23 mouse cellular contexts compared by ENCODE assay signal in the genomic region with DNA sequence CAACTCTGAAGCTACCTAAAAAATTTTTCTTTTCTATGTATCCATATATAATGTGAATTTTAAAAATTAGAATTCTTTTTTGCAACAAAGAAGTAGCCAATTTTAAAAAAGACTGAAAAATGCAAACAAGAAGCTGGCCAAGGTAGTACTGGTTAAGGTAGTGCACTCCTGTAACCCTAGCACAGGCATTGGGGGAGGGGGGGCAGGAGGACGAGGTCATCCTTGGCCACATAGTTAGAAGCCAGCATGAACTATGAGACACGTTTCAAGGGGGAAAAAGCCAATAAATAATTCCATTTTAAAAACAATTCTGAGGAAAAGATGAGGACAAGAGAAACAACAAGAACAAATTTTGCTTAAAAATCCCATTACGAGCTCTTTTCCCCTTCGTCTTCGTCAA. TPM values are rescaled to one million over a fixed set of nuclear protein-coding genes. Genes with fewer than 3 reads are reported as not detected.
DNase-seq lines count a peak whose midpoint lies in the region; ATAC-seq and TF ChIP-seq lines count a peak whose summit lies in the region.
"Had no signal": no experiment of that assay in that cellular context is flagged by ENCODE, and none has a peak within 500 bp of the region (broad histone marks: within the 10 kb centered on the region; RNA-seq: fewer than 3 reads in every experiment).

No protein-coding gene starts in this region.

- H3K9me3 ChIP-seq in liver, embryonic 11.5 days (ENCODE audit: control insufficient read depth, low read length): no peaks in the 10 kb centered on the region
- no peaks in the 10 kb centered on the region for H3K9me3 ChIP-seq in liver, postnatal 0 days (ENCODE audit: low read length)
- 0 out of 2 replicates have a peak, but pooled peaks cover 4% of the 10 kb centered on the region for H3K9me3 ChIP-seq in liver, embryonic 12.5 days (replicated peaks)
- H3K9me3 ChIP-seq in midbrain, postnatal 0 days (ENCODE audit: low read length): no peaks in the 10 kb centered on the region
- H3K9me3 ChIP-seq: G1E had no signal

- H3K4me3 ChIP-seq in liver, adult 2 months (ENCODE audit: insufficient read depth, low read depth, low read length): no peak overlapping the region
- no peak overlapping the region for H3K4me3 ChIP-seq in liver, embryonic 11.5 days (ENCODE audit: low read depth, low read length)
- no peak overlapping the region for H3K4me3 ChIP-seq in liver, postnatal 0 days (ENCODE audit: low read depth, low read length)
- H3K4me3 ChIP-seq in liver, embryonic 12.5 days: no peak overlapping the region
- no peak overlapping the region for H3K4me3 ChIP-seq in brown adipose tissue, adult 24 weeks (ENCODE audit: insufficient read depth, low read depth, low read length)
- no peak overlapping the region for H3K4me3 ChIP-seq in midbrain, postnatal 0 days (ENCODE audit: low read depth, low read length)

- H3K4me2 ChIP-seq in liver, embryonic 11.5 days: no peak overlapping the region
- H3K4me2 ChIP-seq in liver, postnatal 0 days (ENCODE audit: low read depth, low read length): no peak overlapping the region
- H3K4me2 ChIP-seq in liver, embryonic 12.5 days: no peak overlapping the region
- no peak overlapping the region for H3K4me2 ChIP-seq in midbrain, postnatal 0 days (ENCODE audit: low read depth, low read length, poor library complexity, severe bottlenecking)

- no peak for TF ChIP-seq CTCF in liver, adult 2 months (IDR thresholded peaks at IDR 0.05; ENCODE audit: low read depth, low read length)
- TF ChIP-seq CTCF in liver, postnatal 0 days (IDR thresholded peaks at IDR 0.05; ENCODE audit: low read depth): no peak
- TF ChIP-seq CTCF in midbrain, postnatal 0 days (IDR thresholded peaks at IDR 0.05): no peak

- peaks cover 32% of the 10 kb centered on the region for H3K4me1 ChIP-seq in liver, adult 2 months (ENCODE audit: control insufficient read depth, insufficient read depth, low read length)
- peaks cover 4% of the 10 kb centered on the region; the same call in 1 of the 2 replicates for H3K4me1 ChIP-seq in liver, embryonic 11.5 days (replicated peaks; ENCODE audit: control insufficient read depth, insufficient read depth, low read length)
- peaks cover 5% of the 10 kb centered on the region; the same call in 1 of the 2 replicates for H3K4me1 ChIP-seq in liver, postnatal 0 days (ENCODE audit: insufficient read depth)
- H3K4me1 ChIP-seq in liver, embryonic 12.5 days: peaks cover 18% of the 10 kb centered on the region; the same call in 1 of the 2 replicates
- peaks cover 18% of the 10 kb centered on the region for H3K4me1 ChIP-seq in brown adipose tissue, adult 24 weeks (ENCODE audit: control insufficient read depth, insufficient read depth, insufficient read length, low read length)
- H3K4me1 ChIP-seq in midbrain, postnatal 0 days (ENCODE audit: insufficient read depth, low read length): no peaks in the 10 kb centered on the region

- WGBS in liver, adult 2 months: 33% methylated on average over 5 of the region's 5 CpGs
- WGBS in liver, embryonic 11.5 days: 90% methylated on average over 5 of the region's 5 CpGs
- WGBS in liver, postnatal 0 days (ENCODE audit: insufficient replicate concordance): 84% methylated on average over 5 of the region's 5 CpGs
- WGBS in liver, embryonic 12.5 days (ENCODE audit: insufficient replicate concordance): 85% methylated on average over 5 of the region's 5 CpGs
- 99% methylated on average over 5 of the region's 5 CpGs for WGBS in midbrain, postnatal 0 days

- peak; percentile 71 for DNase-seq in liver, adult 2 months (ENCODE audit: extremely low read depth, low read depth, low spot score)
- DNase-seq in liver, embryonic 11.5 days (ENCODE audit: low spot score): no peak
- DNase-seq in liver, postnatal 0 days: no peak
- DNase-seq in midbrain, postnatal 0 days (ENCODE audit: low spot score): no peak
- DNase-seq: adrenal gland, adult 2 months; adrenal gland, adult 8-10 months; adrenal gland, postnatal 10 days; adrenal gland, postnatal 14 days; adrenal gland, postnatal 25 days; adrenal gland, postnatal 36 days; B cell, adult 2 months; cerebellum, adult 11 months; cerebellum, adult 11-12 months; cerebellum, adult 18-20 months; cerebellum, adult 2 months had no signal

- no peak for TF ChIP-seq EP300 in liver, postnatal 0 days (IDR thresholded peaks at IDR 0.05; ENCODE audit: low read depth)

- no peak for TF ChIP-seq POLR2A in liver, adult 2 months (IDR thresholded peaks at IDR 0.05; ENCODE audit: extremely low read depth, insufficient read depth, low read length)

- H3K79me2 ChIP-seq in liver, adult 2 months (ENCODE audit: control insufficient read depth, insufficient read depth, low read length): no peaks in the 10 kb centered on the region

- no peak overlapping the region for H3K9ac ChIP-seq in liver, adult 2 months (ENCODE audit: low read depth, low read length)
- no peak overlapping the region for H3K9ac ChIP-seq in liver, embryonic 11.5 days (ENCODE audit: low read depth, low read length)
- no peak overlapping the region for H3K9ac ChIP-seq in liver, postnatal 0 days (replicated peaks)
- H3K9ac ChIP-seq in liver, embryonic 12.5 days: no peak overlapping the region
- no peak overlapping the region for H3K9ac ChIP-seq in midbrain, postnatal 0 days (replicated peaks; ENCODE audit: low read length, poor library complexity, severe bottlenecking)

- peak overlapping the region; percentile 74 for H3K27ac ChIP-seq in liver, adult 2 months (replicated peaks; ENCODE audit: insufficient read depth, low read depth, low read length)
- H3K27ac ChIP-seq in liver, embryonic 11.5 days (ENCODE audit: low read depth, low read length): no peak overlapping the region
- peak overlapping the region; percentile 91; the same call in 1 of the 2 replicates for H3K27ac ChIP-seq in liver, postnatal 0 days (ENCODE audit: low read depth)
- H3K27ac ChIP-seq in liver, embryonic 12.5 days: no peak overlapping the region
- peak overlapping the region; percentile 5 for H3K27ac ChIP-seq in brown adipose tissue, adult 24 weeks (replicated peaks; ENCODE audit: low read depth, low read length)
- no peak overlapping the region for H3K27ac ChIP-seq in midbrain, postnatal 0 days (ENCODE audit: low read depth, low read length)

- peaks cover 77% of the 10 kb centered on the region for H3K36me3 ChIP-seq in liver, adult 2 months (ENCODE audit: control insufficient read depth, insufficient read depth, low read length)
- peaks cover 26% of the 10 kb centered on the region for H3K36me3 ChIP-seq in liver, embryonic 11.5 days (ENCODE audit: control insufficient read depth, insufficient read depth, low read length)
- peaks cover 50% of the 10 kb centered on the region for H3K36me3 ChIP-seq in liver, postnatal 0 days (replicated peaks; ENCODE audit: insufficient read depth, low read length)
- H3K36me3 ChIP-seq in liver, embryonic 12.5 days: peaks cover 82% of the 10 kb centered on the region
- peaks cover 6% of the 10 kb centered on the region; the same call in 1 of the 2 replicates for H3K36me3 ChIP-seq in midbrain, postnatal 0 days (ENCODE audit: insufficient read depth, low read length)

- H3K27me3 ChIP-seq in liver, adult 2 months (ENCODE audit: control insufficient read depth, insufficient read depth, low read length): no peaks in the 10 kb centered on the region
- no peaks in the 10 kb centered on the region for H3K27me3 ChIP-seq in liver, embryonic 11.5 days (replicated peaks; ENCODE audit: control insufficient read depth, insufficient read depth, low read length)
- no peaks in the 10 kb centered on the region for H3K27me3 ChIP-seq in liver, postnatal 0 days (ENCODE audit: insufficient read depth, low read length)
- H3K27me3 ChIP-seq in liver, embryonic 12.5 days (replicated peaks): no peaks in the 10 kb centered on the region
- no peaks in the 10 kb centered on the region for H3K27me3 ChIP-seq in midbrain, postnatal 0 days (ENCODE audit: insufficient read depth, low read length)
- H3K27me3 ChIP-seq: CH12.LX, Patski had no signal

- ATAC-seq in liver, embryonic 11.5 days (replicated peaks; ENCODE audit: low FRiP score): no peak
- no peak for ATAC-seq in liver, postnatal 0 days
- no peak for ATAC-seq in liver, embryonic 12.5 days
- ATAC-seq in midbrain, postnatal 0 days (ENCODE audit: low FRiP score): no peak
- ATAC-seq: activated CD4-positive, CD25-positive, alpha-beta regulatory T cell, adult 4 months; CD4-positive, CD25-positive, alpha-beta regulatory T cell, adult 4 months; Patski had no signal

RNA-seq across cellular contexts. Expression of a gene that starts 33.7 kb away (rescaled TPM):
- 1.9 and 2.7 TPM in 2 replicates for total RNA-seq in liver, adult 2 months (2014; rRNA removed)
- polyA plus RNA-seq in liver, adult 2 months (2012; rRNA removed): 2.9 and 3.8 TPM in 2 replicates
- 0.40 and 0.92 TPM in 2 replicates for polyA plus RNA-seq in liver, embryonic 11.5 days (2014; fragmentation: Nextera tagmentation; extraction: Ambion mirVana)
- polyA plus RNA-seq in liver, postnatal 0 days (2015; fragmentation: Nextera tagmentation; extraction: Ambion mirVana): 0.34 and 0.43 TPM in 2 replicates
- polyA plus RNA-seq in liver, embryonic 12.5 days (2016; fragmentation: Nextera tagmentation; extraction: Ambion mirVana): 0.10 and 0.23 TPM in 2 replicates
- polyA plus RNA-seq in brown adipose tissue, adult 24 weeks (2012; ENCODE audit: insufficient read depth, insufficient read length, missing spikeins): 11.4 and 19.9 TPM in 2 replicates
- 2.5 and 5.7 TPM in 2 replicates for total RNA-seq in midbrain, postnatal 0 days (2014; rRNA removed)
- 0.82 and 1.5 TPM in 2 replicates for polyA plus RNA-seq in midbrain, postnatal 0 days (2015; fragmentation: Nextera tagmentation; extraction: Ambion mirVana)
- total RNA-seq: G1E, MEL had no signal
- polyA plus RNA-seq: activated CD4-positive, CD25-positive, alpha-beta regulatory T cell, adult 4 months; CD4-positive, CD25-positive, alpha-beta regulatory T cell, adult 4 months; G1E had no signal

Comparison
In these comparisons a context has a peak if more than half of its experiments do, and no peak if none do; other contexts are left out.
1. H3K27ac ChIP-seq: peak in liver, adult 2 months (single experiment), liver, postnatal 0 days (single experiment) and brown adipose tissue, adult 24 weeks (single experiment); none in liver, embryonic 11.5 days (single experiment), liver, embryonic 12.5 days (single experiment) and midbrain, postnatal 0 days (single experiment).